Mouse (Mus musculus) cerebellum, postnatal 14 days (tissue): ENCODE measurements at regions not wholly inside any gene's neighbourhood (a gene's known extent, or its start where the extent isn't known, plus 50 kb on each side); places are given as distances from the start of the nearest gene placed in this dataset.

Source experiments
- DNase-seq, 2 experiments: peaks; one replicate each; pipeline ENCODE4 v3.0.0; 2021; ENCODE audit warnings: mixed read lengths in 2 of 2

GRCm38 (mm10) chr19:14656022-14656388, 58.2 kb upstream of the Tle4 start:
- no peak for DNase-seq

- no peak for DNase-seq
Measured at GRCm38 (mm10) chr19:14655302-14656021, 57.6 kb upstream of the Tle4 start.
